Mouse (Mus musculus): ENCODE measurements around the gene Mamstr.

DNA sequence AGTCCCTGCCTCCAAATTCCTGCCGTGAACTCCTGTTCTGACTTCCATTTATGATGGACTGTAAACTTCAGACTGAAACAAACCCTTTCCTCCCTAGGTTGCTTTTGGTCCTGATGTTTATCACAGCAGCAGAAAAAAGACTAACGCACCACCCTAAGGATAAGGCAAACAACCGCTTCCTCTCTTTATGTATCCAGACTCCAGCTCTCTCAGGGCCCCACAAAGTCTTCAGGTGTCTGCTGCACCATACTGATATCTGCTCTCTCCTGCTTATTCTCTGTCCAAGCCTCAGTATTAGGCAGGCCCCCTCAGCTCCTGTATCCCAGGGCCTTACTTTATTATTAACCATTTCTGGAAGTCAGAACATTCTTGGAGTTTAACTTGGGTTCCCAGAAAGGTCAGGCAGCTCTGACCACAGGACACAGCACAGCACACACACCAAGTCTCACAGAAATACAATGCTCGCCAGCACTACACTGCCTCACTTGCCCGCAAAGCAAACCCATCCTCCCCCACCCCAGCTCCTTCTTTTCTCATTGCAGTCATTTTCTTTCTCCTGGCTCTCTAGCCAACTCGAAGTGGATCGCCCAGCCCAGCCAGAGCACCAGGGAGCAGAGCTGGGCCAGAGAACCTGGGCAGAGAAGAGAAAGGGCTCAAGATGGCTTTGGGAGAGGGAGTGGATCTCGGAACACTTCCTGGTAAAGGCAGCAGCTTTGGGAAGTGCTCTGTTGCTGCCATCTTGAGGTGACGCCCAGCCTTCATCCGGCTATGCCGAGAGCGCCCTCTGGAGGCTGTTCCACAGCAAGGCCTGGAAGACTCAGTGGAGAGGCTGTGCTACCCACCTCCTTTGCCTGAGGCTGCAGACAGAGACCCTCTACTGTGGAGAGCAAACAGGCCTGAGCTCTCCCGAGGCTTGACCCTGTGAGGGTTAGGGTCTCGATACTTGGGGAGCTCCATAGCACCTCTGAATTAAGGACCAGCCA, 42.7 kb downstream of the Mamstr start:
- TF ChIP-seq CTCF (IDR thresholded peaks at IDR 0.05; ENCODE audit: low read depth) (peak; percentile 99), EP300 (IDR thresholded peaks at IDR 0.05; ENCODE audit: low read depth) (no peak)

All from heart, postnatal 0 days (tissue).